Mouse (Mus musculus): Measurements from ENCODE around the gene Cops7b. TPM values are rescaled to one million over a fixed set of nuclear protein-coding genes. Genes with fewer than 3 reads are reported as not detected.

Gene Cops7b
- polyA plus RNA-seq, 1 experiment from 2014 or later: 23.1 TPM

DNA sequence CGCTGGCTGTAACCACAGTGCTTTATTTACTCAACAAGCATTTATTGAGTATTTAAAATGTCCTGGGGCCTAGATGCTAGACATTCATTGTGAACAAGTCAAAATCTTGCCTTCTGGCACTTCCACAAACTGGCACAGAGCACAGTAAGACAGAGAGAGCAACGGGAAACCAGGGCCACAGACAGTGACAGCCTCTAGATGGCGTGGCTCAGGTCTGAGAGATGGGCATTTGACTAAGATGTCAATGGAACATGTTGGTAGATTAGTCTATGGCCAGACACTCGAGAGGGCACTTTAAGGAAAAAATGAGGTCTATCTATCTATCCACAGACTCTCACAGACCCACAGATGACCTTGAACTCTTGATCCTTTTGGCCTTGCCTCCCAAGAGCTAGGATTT, 70.0 kb downstream of the Cops7b start:
- CTCF ChIA-PET: interaction anchor here (1.5 kb wide), 1 partner anchor 389 kb away, joined by 5 read pairs; no protein-coding TSS in a partner anchor
- DNase-seq (ENCODE audit: low read depth, low spot score): no peak
- TF ChIP-seq CTCF (IDR thresholded peaks at IDR 0.05): peak; percentile 63
- no peak for ATAC-seq
- in situ Hi-C loops (cut with MboI; ENCODE audit: low pct_unique_long_range_greater_than_20kb): no loop called here
- H3K27me3 ChIP-seq: peaks cover under 1% of the 10 kb centered on the region
- POLR2A ChIA-PET: no interaction called here

DNA sequence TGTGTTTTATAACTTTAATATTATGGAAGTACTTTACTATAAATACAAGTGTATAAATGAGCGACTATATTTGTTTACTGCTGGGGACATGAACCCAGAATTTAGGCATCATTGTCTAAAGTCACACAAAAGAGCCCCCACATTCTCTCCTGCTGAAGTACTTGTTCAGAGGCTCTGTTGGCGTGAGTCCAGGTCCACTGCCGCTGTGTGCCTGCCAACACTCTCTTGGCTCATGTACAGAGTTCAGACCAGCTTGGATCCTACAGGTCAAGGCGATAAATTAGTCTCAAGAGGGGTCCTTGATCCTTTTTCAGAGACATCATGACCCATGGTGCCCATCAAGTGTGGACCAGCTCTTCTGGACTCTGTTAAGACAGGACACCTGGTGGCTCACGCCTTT, 74.4 kb downstream of the Cops7b start:
- no peak for ATAC-seq
- H3K27me3 ChIP-seq: peaks cover 10% of the 10 kb centered on the region
- ChIA-PET POLR2A (no interaction called here), CTCF (no interaction called here)
- DNase-seq (ENCODE audit: low read depth, low spot score): no peak
- no peak for TF ChIP-seq CTCF (IDR thresholded peaks at IDR 0.05)
- in situ Hi-C loops (cut with MboI; ENCODE audit: low pct_unique_long_range_greater_than_20kb): no loop called here

Other genes starting within 250 kb of the Cops7b start
- 419 TPM for gene Ncl, start 223.5 kb upstream of the Cops7b start, polyA plus RNA-seq (2021)
- not detected for gene Nmur1, start 156.7 kb upstream of the Cops7b start, polyA plus RNA-seq (2021)
- gene Tex44, start 156.6 kb upstream of the Cops7b start, polyA plus RNA-seq (2021): not detected
- gene Ptma, start 56.2 kb upstream of the Cops7b start, polyA plus RNA-seq (2021): 2,326 TPM
- gene Pde6d, start 275 bp upstream of the Cops7b start, polyA plus RNA-seq (2021): 59.7 TPM
- gene Nppc, start 87.7 kb downstream of the Cops7b start, polyA plus RNA-seq (2021): 0.14 TPM
- 15.2 TPM for gene Dis3l2, start 120.9 kb downstream of the Cops7b start, polyA plus RNA-seq (2021)

Measured in Patski (cell line).